Mouse (Mus musculus) testis, postnatal 14 days (tissue): ENCODE measurements around the gene Gatb.
"Not testable (repeated sequence)": the region's sequence is repeated elsewhere in the genome, so short reads cannot be mapped to it uniquely, and the experiment has no call there.

Source experiments
- DNase-seq: peaks from one replicate; pipeline ENCODE4 v3.0.0; 2021; ENCODE audit warnings: low spot score

The Gatb gene

DNA sequence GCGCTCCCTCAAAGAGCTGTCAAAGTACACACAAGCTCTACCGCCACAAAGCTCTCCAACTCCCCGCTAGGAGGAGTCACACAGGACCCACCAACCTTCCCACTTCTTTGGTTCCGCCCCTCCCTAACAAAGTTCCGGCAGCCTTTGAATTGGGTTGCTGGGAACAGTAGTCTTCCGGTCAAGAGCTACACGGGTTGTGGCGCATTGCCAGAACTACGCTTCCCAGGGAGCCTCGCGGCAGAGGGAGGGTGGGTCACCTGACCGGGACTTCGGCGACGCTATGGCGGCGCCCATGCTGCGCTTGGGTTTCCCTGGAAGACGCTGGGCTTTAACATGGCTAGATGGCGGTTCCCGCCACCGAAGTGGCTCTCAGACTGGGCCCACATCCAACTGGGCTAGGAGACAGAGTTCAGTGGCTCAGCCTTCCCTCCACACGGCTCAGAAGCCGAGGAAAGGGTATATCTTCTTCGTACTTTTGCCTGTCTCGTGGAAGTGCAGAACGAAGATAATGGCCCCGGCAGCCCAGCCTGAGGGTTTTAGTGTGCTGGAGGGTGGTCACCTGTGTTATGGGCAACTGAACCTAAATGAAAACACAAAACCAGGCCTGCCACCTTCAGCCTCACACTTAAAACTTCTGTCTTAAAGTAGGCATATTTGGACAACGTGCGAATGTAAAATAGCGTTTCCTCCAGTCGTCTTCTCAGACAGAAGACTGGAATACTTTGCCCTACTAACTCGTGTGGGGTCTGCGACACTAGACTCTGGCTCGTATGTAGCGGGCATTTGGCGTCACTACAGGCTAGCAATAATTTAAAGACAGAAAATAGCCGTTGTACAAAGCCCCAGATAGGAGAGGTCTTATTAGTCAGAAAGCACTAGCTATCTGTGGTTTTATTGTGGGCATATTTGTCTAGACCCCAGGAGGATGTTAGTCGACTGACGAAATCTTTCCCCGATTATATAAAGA, at the start of gene Gatb:
TSS of gene Gatb (plus strand) at position 256 of the 967 bp plus-strand sequence.
- DNase-seq, result peak; percentile 99

GRCm38 (mm10) chr3:85530601-85531161, 43.2 kb upstream of the Gatb start:
- DNase-seq, result no peak

GRCm38 (mm10) chr3:85532376-85532775, 41.5 kb upstream of the Gatb start:
- no peak for DNase-seq

DNA sequence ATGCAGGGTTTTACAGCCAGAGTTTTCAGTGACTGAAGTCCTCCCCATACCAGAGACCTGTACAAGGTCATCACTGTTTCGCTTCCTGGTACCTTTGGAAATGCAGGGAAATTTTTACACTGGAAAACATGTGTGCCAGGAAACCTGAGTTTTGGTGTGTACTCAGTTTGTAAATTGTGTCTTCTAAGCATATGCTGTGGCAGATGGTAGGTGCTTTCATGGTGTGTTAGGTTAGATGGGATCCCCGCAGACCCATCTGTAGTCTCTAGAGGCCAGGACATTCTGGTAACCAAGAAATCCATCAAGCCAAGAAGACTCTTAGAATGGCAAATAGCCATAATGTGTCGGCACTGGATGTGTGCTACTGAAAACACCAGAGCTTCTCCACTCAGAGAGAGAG, 38.9 kb upstream of the Gatb start:
- DNase-seq, result no peak

GRCm38 (mm10) chr3:85535621-85536520, 38.0 kb upstream of the Gatb start:
- DNase-seq, result no peak

GRCm38 (mm10) chr3:85542765-85543164, 31.2 kb upstream of the Gatb start:
- no peak for DNase-seq

GRCm38 (mm10) chr3:85543652-85544051, 30.3 kb upstream of the Gatb start:
- no peak for DNase-seq

DNA sequence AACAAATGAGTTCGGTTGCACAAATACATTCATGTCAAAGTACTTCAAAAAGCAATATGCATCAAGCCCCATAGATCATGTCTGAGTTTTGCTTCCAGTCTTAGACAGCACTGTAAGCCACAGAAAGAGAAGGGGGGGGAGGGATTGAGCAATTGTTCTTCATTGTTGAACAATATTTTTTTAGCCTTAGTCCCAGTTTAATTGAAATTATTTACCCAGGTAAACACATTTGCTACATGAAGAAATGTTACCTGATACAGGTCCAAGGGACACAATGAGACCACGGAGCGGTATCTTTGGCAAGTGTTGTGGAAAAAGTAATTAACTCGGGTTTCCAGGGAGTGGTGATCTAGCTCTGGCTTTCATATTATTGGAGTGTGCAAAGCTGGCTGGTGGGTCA, 23.6 kb upstream of the Gatb start:
- DNase-seq, result no peak

DNA sequence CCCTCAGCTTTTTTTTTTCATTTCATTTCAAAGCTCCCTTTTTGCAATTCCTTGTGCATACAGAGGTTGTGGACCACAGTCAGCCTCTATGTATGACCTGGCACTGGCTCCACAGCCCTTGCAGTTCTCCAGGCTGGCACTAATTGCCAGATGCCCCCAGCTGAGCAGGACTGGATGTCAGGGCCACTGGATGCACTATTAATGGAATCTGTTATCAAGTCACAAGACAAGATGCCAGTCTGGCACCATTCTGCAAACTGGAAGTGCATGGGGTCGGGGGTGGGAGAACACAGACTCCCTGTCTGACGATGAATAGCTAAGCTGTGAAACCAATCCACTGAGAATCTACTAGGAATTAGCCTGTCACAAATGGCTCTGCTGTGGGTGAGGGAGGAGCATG, 22.6 kb upstream of the Gatb start:
- DNase-seq, result no peak

- DNase-seq, result peak; percentile 13
Measured at GRCm38 (mm10) chr3:85553731-85554277, 20.1 kb upstream of the Gatb start.

- peak; percentile 11 for DNase-seq
Measured at GRCm38 (mm10) chr3:85564603-85565002, 9.3 kb upstream of the Gatb start.

GRCm38 (mm10) chr3:85571276-85571675, 2.6 kb upstream of the Gatb start:
- DNase-seq, result peak; percentile 52

- not testable (repeated sequence) for DNase-seq
Measured at GRCm38 (mm10) chr3:85572502-85572901, 1.4 kb upstream of the Gatb start.

GRCm38 (mm10) chr3:85573216-85573863, 579 bp upstream of the Gatb start:
- DNase-seq, result no peak

DNA sequence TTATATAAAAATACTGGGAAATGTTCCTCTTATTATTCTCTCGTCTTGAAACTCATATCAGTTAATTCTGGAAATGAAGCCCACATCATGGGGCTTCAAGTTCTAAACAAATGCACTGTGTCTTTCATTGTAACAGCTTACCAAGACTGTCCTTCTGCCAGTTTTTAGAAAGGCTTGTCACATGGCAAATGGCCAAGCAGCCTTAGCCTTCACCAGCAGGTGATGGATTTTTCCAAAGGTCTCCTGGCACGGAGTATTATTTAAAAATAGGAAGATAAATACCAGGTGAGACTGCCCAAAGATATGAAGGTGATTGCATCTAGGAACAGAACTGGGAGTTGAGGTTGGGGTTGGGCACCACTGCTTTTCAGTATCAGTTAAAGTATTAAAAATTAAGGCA, 8.8 kb downstream of the Gatb start:
- no peak for DNase-seq

GRCm38 (mm10) chr3:85583194-85583593, 9.3 kb downstream of the Gatb start:
- no peak for DNase-seq

DNA sequence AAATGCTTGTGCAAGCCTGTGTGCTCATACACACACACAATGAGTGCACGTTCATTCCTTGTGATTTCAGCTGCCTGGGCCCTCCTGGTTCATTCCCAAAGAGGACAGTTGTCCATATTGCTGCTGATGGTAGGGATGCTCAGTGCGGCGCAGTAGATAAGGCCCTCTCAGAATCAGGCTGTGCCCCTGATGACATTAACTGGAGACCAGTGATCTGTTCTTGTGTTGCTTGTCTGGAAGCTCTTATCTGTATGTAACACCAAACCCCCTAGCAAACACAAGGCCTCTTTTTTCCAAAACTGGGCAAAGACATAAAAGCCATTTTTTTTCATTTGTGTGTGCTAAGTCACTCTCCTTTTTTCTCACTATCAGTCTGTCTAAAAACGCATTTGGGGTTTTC, 11.0 kb downstream of the Gatb start:
- no peak for DNase-seq

DNA sequence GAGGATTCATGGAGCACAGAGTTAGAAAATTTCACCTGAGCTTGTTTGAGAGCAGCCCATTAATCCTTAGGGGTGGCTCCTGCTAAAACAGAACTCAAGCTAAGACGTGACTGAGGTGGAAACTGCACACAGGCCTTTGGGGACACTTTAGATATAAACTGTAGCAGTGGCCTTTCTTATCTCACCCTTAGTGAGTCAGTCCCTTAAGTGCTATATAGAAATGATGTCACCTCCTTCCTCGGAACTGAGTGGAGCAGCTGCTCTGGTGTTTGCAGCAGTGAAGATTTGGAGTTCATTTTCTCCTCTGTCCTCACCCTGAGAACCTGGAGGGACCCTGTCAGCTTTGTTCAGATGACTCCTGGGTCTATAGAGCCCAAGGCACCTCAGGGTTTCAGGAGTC, 14.8 kb downstream of the Gatb start:
- DNase-seq, result no peak

DNA sequence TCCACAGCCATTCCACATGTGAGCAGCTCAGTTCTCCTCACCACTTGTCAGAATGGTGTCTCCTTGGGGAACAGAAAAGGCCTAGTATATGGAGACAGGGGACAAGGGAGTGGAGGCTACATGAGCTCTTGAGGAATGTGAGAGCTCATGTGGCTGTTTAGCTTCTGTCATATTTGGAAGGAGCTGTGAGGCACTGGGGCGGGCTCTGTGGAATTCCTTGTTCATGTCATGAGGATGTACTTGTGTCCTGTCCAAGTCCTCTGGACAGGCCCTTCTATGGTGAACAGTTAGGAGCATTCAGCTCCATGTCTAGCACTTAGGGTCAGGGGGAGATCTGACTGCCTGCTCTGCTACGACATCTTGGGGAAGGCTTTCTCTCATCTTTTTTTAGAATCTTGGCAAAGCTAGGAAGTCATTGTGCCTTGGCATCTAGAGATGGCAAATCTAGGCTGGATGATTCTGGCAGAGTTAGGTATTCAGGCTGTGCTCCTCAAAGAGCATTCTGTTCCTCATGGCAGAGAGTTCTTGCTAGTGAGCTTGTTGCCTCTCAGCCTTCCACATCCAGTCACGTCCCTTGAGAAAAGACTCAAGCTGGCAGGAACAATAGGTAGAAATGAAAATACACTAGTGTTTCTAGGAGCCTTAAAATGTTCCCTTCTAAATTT, 16.3 kb downstream of the Gatb start:
- no peak for DNase-seq

DNA sequence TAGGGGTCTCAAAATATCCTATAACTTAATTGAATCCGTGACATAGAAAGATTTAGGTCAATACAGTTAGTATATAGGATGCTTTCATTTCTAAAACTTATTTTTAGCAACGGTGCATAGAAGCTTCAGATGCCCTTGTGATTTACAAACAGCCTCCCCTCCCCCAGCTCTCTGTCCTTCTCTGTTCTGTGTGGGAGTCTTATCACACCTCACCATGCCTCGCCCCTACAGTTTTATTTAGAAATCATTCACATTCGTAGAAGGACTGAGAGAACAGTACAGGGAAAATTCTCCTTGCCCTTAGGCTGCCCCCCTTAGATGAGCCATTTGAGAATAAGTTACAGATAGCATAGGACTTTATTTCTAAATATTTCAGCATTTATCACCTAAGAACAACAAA, 18.1 kb downstream of the Gatb start:
- no peak for DNase-seq

DNA sequence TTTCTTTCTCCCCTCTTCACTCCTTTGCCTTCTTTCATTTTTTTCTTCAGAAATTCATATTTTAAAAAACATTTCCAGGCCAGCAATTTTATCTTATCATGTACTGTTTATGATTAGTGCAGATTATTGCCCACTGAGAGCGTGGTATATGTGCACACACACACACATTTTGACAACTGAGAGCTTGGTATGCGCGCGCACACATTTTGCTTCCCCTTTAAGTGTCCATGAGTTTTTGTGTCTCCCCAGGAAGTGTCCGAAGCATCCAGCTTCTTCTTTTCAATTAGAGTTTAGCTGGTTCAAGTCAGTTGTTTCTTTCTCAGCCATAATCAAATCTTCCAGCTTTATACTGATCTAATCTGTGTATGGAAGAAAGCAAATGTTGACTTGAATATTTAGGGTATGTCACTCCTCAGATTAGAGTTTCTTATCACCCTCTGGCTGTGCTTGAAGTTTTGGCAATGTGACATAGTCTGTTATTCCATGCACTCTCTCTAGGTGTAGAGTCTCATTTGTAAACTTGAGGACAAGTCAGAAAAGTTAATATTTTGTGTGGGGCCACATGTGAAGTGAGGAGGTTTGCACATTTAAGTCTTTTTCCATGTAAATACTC, 18.8 kb downstream of the Gatb start:
- no peak for DNase-seq
